Mouse (Mus musculus) brain, embryonic 18.5 days (tissue): ENCODE results near the gene Cog8.
"Not testable (repeated sequence)": the region's sequence is repeated elsewhere in the genome, so short reads cannot be mapped to it uniquely, and the experiment has no call there.

Experiments used
- DNase-seq: peaks from one replicate; pipeline ENCODE4 v3.0.0-alpha.2; 2012; ENCODE audit warnings: low read depth, low spot score

Gene Cog8

DNA sequence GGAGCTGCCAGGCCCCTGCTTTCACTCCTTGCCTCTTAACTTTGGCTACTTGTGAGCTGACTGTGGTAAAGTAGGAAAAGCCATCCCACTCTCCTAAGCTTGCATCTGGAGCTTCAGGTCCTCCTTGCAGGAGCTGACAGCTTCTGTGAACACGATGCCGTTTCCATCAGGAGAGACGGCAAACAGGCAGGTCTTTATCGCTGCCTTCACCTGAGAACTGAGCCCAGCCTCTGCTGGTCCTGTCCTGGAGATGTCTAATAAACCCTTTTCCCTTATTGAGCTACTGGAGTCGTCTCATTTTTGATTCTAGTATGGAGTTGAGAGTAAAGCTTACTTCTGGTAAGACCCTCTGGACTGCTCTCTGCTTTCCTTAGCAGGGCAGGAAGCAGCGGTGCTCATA is 11.0 kb downstream of the Cog8 start:
- DNase-seq, result no peak

- DNase-seq, result no peak
Measured at GRCm38 (mm10) chr8:107040632-107041031, 15.9 kb downstream of the Cog8 start.

- no peak for DNase-seq
Measured at GRCm38 (mm10) chr8:107036626-107037025, 19.9 kb downstream of the Cog8 start.

- DNase-seq, result no peak
Measured at GRCm38 (mm10) chr8:107035641-107036040, 20.8 kb downstream of the Cog8 start.

DNA sequence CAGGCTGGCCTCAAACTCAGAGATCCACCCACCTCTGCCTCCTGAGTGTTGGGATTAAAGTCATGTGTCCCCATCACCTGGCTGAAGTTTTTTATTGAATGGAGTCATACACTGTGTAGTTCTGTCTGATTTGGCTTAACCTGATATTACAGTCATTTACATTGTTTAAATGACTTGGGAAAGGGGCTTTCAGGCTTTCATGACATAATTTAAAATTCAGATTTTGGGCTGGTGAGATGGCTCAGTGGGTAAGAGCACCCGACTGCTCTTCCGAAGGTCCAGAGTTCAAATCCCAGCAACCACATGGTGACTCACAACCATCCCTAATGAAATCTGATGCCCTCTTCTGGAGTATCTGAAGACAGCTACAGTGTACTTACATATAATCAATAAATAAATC is 22.9 kb downstream of the Cog8 start:
- DNase-seq, result not testable (repeated sequence)

- no peak for DNase-seq
Measured at GRCm38 (mm10) chr8:107031577-107032090, 24.9 kb downstream of the Cog8 start.

DNA sequence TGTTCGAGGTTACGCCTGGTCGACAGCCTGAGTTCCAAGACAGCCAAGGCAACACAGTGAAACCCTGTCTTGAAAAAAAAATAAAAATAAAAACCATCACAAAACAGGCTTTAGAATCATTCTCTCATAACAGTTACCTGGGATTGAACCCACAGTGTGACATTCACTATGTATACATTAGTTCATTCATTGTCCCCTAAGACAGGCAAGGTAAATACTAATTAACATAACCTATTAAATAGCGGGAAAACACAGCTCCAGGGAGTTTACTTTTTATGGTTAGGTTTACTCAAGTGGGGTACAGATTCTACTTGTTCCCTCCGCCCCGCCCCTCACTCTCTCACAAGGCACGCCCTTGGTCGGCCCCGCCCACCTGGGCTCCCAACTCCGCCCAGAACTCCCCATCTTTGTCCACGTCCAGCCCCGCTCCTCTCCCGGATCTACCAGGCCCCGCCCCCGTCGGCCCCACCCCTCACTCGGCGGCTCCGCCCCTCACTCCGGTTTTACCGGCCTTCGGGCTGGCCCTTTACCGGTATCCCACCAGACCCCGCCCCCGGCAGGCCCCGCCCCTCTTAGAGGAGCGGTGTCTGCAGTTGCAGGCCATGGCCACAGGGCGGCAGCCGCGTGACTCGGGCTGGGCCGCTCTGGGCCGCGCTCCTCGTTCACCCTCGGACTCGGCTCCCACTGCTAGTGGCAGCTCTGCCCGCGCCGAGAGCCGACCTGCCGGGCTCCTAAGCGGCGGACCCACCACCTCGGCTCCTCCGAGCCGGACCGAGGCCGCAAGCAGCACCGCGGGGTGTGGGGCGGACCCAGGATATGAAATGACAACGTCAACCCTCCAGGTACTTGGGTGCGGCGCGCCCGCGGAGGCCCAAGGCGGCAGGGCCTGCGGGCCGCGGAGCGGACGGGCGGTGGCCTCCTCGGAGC is 25.6 kb downstream of the Cog8 start, which contains the start of gene Vps4a:
Vps4a (plus strand) TSS at position 573 of the 927 bp plus-strand sequence.
- DNase-seq, result peak; percentile 72

- DNase-seq, result no peak
Measured at GRCm38 (mm10) chr8:107030058-107030457, 26.4 kb downstream of the Cog8 start.

GRCm38 (mm10) chr8:107029310-107029709 is 27.2 kb downstream of the Cog8 start:
- DNase-seq, result no peak

DNA sequence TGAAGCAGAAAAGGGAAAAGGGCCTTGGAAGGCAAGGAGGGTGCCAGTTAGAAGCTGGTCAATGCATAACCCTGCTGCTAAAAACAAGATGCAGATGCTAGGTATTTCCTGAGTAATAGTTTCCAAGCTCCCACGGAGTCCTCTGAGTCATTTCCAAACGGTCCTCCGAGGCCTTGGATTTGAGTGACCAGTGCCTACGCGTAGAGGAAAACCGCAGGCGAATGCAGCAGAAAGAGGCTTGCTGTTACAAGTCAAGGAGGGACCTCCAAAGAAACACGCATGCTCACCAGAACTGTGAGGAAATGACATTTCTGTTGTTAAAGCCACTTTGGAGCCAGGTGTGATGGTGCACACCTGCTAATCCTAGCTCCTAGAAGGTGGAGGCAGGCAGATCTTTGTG is 33.0 kb downstream of the Cog8 start:
- DNase-seq, result no peak

DNA sequence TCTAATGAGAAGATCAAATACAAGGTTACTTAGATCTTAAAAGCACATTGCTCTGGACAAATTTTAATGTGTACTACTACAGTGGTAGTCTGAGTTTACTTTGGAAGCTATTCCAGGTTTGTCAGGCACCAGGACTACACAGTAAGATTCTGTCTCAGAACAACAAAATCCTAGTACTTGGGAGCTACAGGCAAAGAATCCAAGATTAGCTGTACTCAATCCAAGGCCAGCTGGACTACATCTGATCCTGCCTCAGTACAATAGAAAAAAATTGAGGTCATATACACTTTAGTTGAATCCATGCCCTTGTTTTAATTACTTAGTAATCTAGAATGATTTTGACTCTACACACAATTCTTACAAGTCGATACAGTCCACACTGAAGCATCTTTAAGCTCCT is 41.6 kb downstream of the Cog8 start:
- no peak for DNase-seq

DNA sequence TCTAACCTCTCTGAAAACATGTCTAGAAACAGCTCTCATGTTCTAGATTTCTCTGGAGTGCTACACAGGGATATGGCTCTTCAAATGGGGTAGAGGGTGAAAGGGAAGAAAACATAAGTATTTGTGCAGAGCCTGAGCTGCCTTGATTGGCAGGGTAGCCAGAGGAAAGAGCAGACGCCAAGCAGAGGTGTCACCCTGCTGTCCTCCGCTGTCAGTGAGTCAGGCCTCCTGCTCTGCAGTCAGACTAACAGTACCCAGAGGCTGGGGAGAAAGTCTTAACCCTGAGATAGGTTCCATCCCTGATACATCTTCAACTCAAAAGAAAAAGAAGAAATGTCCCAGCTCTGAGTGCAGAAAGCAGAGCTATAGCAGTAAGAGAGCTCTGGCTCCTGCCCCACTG is 43.8 kb downstream of the Cog8 start:
- DNase-seq, result no peak

DNA sequence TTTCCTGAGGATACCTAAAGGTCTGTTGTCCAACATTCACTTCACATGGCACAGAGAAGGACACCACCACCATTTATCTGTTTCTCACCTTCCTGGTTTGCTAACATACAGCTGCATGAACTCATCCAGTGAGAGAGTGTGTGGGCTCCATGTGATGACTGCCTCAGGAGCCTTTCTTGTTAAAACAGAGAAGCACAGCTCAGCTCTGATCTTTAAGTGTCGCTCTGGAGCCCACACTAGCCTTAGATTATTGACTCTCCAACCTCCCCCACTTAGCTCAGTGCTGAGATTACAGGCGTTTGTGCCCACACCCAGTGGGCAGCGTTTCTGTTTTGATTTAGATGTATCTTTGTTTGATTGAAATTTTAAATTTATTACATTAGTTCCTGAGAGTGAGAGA is 48.7 kb downstream of the Cog8 start:
- DNase-seq, result no peak

- DNase-seq, result peak; percentile 69
Measured at GRCm38 (mm10) chr8:107002532-107002931, 54.0 kb downstream of the Cog8 start.

DNA sequence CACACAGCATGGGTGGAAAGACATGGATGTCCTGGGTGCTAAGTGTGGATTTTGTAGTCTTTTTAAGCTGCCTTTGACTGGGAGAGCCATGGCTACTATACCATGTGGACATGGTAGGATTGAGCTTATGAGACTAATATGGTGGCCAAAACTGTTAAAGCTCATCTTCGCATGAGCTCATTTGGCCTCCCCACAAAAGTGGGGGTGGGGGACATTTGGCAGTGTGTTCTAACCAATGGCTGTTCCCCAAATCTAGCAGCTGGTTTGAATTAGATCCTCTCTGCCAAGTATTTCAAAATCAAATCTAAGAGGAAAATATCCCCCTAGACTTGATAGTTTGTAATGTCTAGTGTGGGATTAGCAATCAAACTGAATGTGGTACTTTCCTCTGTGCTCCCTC is 57.4 kb downstream of the Cog8 start:
- no peak for DNase-seq

- DNase-seq, result no peak
Measured at GRCm38 (mm10) chr8:106997416-106997815, 59.1 kb downstream of the Cog8 start.

DNA sequence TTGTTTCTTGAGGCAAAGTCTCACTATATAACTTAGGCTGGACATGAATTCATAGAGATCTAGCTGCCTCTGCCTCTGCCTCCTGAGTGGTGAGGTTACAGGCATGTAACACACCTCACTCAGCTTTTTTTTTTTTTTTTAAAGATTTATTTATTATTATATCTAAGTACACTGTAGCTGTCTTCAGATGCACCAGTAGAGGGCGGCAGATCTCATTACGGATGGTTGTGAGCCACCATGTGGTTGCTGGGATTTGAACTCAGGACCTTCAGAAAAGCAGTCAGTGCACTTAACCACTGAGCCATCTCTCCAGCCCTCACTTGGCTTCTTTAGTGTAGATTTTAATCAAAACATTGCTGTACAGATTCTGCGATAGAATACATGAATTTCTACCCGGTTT is 60.1 kb downstream of the Cog8 start:
- DNase-seq, result not testable (repeated sequence)
